Mouse (Mus musculus) skeletal muscle tissue, postnatal 0 days (tissue): Measurements from ENCODE around the gene Gm5105. TPM values are rescaled to one million over a fixed set of nuclear protein-coding genes. Genes with fewer than 3 reads are reported as not detected.

Experiments
- polyA plus RNA-seq: library from polyadenylated mRNA; unstranded; fragments of >200 nt; fragmentation: Nextera tagmentation; extraction: Ambion mirVana; gene quantifications from 2 replicates; pipeline ENCODE4 v1.2.1, GENCODE M21; 2015

Gene Gm5105
- 1.5 and 2.5 TPM in 2 replicates for polyA plus RNA-seq

DNA sequence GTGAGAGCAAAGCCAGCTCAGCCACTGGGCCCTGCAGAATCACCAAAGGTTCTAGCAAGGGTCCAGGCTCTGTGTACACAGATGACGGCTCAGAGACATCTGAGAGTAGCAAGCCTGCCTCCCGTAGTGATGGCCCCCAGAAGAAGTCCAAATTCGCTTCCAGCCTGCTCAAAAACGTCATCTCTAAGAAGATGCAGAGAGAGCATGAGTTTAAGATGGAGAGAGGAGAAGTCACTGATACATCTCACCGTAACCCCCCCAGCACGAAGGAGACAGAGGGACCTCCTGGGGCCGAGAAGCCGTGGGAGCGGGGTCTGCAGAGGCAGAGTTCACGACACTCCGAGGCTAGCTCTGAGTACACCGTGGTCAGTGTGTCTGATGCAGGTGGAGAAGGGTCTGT is at the start of gene Gm5105:
Gm5105 (minus strand) TSS at position 101 of the 400 bp plus-strand sequence.

DNA sequence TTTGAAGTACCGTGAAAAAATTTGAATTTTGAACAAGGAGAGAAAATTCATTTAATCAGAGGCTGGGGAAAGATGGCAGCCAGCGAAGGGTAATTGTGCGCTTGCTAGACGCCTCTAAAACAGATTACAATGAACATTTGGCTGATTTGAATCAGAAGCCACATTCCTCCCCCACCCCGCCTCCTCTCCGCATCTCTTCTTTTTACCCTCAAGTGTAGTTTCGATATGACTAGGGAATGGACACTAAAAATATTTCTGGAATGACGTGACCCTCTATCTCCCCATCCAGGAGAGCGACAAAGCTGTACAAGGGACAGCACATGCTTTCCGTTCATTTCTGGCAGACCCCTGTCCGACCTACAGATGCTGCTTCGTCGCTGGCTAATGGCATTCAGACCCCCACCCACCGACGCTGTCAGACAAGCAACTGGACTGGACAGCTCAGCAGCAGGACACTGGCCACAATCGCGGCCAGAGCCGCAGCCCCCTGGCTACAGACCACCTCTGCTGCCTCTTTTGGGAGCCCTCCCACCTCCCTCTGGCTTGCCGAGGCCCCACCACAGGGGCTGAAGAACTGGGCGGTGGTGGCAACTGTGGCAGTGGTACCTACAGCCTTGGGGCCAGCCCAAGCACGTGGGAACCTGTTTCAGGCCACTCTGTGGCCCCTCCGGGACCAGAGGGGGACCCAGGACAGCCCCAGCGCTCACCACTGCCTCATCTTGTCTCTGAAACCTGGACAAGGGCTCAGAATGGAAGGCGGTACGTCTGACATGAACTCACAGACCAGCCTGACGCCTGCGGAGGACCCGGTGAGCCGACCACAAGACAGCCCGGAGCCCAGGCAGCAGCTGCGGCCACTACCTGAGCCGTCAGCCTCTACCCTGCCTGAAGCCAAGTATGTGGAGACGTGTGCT is 2.2 kb downstream of the Gm5105 start, which contains the start of gene 1110002E22Rik:
1110002E22Rik (plus strand) TSS at position 321 of the 914 bp plus-strand sequence.

Other genes starting within 250 kb of the Gm5105 start
- gene H2afz, start 202.9 kb downstream of the Gm5105 start, polyA plus RNA-seq: 475 and 563 TPM in 2 replicates
- 10.5 and 12.4 TPM in 2 replicates for gene Dnajb14, start 199.7 kb downstream of the Gm5105 start, polyA plus RNA-seq
- gene Lamtor3, start 148.9 kb downstream of the Gm5105 start, polyA plus RNA-seq: 119 and 125 TPM in 2 replicates
- 3.9 and 5.0 TPM in 2 replicates for gene Dapp1, start 85.8 kb downstream of the Gm5105 start, polyA plus RNA-seq
- gene 1110002E22Rik, start 2.3 kb downstream of the Gm5105 start, polyA plus RNA-seq: 24.8 and 28.8 TPM in 2 replicates
- gene Trmt10a, start 76.1 kb upstream of the Gm5105 start, polyA plus RNA-seq: 3.1 and 5.0 TPM in 2 replicates
- gene Mttp, start 77.6 kb upstream of the Gm5105 start, polyA plus RNA-seq: 4.7 and 4.8 TPM in 2 replicates
- not detected in 2 replicates for gene 4930579F01Rik, start 126.4 kb upstream of the Gm5105 start, polyA plus RNA-seq
- gene Adh7, start 150.4 kb upstream of the Gm5105 start, polyA plus RNA-seq: 0.17 and 0.43 TPM in 2 replicates
- 48.7 and 62.3 TPM in 2 replicates for gene Adh1, start 193.6 kb upstream of the Gm5105 start, polyA plus RNA-seq
- gene Adh6a, start 245.9 kb upstream of the Gm5105 start, polyA plus RNA-seq: not detected in 2 replicates